Mouse (Mus musculus): ENCODE results near the gene Fbxo8.

The Fbxo8 gene

DNA sequence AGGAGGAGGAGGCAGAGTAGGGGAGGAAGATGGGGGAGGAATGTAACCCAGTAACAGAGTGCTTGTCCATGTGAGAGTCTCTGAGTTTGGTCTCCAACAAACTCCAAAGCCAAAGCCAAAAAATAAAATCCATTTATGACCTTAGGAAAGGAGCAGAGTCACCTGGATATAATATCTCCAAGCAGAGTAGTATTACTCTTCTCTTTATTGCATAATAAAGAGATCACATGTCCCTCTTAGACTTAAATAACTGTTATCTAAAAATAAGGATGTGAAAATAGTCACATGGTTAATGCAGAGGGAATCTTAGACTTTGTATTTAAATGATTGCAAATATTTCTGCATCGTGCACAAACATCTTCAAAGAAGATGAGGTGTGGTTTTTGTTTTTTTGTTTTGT, 63.3 kb downstream of the Fbxo8 start:
- no peak for DNase-seq

DNA sequence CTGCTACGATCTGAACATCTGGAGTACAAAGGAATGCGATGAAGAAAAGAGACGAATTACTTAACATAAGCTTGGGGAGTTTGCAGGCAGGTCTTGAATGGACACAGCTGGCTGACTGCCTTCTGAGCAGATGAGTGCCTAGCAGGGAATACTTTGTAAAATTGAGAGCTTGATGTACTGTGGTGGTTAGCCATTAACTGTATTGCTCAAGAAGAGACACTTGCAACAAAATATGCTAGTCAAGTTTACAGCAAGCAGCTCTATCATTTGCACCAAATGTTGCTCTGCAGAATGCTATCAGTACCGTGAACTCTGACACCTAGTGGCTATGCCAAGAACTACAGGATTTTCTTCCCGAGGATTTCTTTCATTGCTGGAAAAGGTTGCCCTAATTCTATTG, 64.1 kb downstream of the Fbxo8 start:
- DNase-seq: peak; percentile 36

DNA sequence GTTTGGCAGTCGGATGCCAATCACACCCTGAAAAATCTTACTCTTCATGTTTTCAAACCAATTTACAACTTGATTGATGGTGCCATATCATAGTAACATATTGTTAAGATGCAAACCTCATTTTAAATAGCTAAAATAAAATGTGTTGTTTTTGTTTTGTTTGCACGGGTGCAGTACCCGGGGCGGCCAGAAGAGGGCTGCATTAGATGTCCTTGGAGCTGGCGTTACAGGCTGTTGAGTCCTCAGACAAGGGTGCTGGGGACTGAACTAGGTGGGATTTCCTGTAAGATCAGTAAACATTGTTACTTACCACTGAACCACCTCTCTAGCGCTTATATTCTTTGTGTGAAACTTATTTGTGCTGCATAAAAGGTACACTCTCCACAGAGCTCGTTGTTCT, 65.4 kb downstream of the Fbxo8 start:
- DNase-seq: peak; percentile 58

DNA sequence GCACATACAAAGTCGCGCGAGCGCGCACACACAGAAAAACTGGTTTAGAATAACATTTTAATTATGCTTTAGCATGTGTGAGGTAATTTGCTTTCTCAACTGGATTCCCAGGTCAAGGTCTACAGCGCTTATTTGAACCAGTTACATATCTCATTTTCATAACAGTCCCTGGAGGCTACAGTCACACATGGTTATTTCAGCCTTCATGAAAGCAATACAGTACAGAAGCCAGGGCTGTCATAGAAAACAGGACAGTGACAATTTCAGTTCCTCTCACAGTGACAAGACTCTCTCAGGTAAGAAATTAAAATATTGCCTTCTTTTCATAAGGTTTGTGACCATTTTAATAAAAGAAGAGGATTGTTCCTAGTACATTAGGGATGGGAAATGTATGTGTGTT, 66.4 kb downstream of the Fbxo8 start:
- no peak for DNase-seq

DNA sequence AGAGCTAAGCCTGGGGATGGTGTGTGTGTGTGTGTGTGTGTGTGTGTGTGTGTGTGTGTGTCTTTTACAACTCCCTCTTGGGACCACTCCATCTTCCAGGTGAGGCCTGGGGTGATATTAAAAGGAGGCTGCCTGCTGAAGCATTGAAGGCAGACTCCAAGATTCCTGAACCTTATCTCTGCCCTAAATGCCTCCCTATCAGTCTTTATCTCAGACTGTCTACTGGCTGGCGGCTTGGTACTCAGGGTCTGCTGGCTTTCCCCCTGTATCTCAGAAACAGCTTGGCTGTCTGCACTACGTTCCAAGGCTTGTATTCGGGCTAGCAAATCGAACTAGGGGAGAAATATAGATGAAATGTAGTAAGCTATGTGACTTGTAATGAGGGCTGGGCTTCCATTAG, 68.2 kb downstream of the Fbxo8 start:
- no peak for DNase-seq

DNA sequence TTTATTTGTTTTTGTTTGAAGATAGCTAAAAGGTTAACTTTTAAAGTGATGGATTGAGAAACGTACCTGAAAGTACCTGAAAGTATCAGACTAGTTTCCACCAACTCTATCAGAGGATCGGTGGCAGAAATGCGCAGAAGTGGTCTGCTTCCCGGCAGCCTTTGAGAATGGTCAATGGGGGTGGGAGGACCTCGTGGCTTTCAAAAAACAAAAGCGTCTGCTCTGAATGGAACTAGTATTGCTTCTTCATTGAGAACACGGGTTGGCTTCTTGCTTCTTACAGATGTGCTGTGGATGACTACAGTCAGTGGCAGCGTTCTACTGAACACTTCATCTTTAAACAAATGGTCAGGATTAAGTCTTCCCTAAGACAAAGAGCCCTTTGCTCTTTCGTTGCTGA, 68.7 kb downstream of the Fbxo8 start:
- DNase-seq: no peak

DNA sequence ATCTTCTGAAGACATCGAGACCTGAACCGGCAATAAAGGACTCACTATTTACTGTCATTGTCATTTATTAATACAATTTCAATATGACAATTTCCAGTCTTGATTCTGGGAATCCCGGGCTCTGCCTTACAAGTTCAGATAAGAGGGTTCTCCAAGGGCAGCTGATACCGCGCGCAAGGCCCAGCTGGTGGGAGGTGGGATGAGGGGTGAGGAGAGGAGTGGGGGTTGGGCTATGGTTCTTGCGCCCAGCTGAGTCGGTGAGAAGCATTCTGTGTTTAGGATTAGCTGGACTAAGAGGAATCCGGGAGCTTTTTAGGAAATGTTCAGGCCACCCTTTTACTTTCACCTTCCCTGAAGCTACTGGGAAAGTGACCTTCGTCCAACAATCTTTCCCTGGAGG, 69.8 kb downstream of the Fbxo8 start:
- DNase-seq: no peak

DNA sequence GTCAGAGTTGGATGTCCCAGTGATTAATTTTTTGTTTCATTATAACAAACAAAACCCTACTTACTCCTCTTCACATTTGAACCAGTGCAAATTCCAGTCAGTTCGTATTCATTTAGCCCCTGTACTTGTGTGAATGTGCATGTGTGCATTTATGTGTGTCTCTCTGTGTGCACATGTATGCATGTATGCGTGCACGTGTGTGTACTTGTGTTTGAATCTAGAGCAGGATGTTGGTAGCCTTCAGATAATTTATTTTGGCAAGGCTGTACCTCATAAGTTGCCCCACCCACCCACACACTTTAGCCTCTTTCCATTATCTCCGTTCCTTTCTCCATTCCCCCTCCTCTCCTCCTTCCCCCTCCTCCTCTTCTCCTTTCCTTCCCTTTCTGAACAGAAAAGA, 70.2 kb downstream of the Fbxo8 start:
- DNase-seq: no peak

DNA sequence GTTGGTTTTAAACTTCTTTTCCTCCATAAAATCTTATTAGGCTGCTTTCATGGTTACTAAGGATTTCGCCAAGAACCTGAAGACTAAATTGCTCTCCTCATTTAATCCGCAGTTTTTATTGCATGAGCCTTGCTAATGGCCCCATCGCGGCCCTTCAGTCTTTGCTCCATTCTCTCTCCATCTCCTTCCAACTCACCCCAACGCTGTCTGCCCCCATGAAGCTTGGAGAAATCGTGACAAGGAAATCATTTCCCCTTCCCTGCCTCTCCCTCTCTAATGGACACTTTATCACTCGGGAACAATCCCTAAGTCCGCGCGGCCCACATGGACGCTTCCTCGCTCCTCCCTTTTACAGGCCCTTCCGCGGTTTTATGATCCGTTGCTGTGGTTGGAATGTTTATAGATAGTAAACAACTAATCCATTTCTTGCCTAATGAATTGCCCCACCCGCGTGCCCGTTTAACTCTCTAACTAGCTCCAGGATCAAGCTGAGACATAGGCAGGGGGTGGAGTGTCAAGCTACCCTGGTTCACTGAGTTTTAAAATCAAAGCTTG, 71.7 kb downstream of the Fbxo8 start:
- DNase-seq: no peak

DNA sequence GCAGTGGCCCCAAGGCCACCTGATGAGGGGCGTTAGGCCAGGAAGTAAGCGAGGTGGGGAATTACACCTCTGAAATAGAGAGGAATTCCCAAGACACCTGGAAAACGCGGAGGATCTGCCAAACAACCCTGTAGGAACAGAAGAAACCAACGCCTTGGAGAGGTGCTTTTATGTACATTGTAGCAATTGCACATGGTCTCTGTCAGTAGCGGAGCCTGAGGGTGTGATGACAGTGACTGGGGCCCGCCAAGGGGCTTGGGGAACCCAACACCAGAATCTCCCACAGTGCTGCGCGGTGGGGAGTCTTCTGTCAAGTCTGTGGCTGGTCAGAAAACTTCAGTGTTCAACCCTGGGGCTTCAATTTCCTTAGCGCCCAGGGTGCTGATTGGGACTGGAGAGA, 72.5 kb downstream of the Fbxo8 start:
- DNase-seq: no peak

DNA sequence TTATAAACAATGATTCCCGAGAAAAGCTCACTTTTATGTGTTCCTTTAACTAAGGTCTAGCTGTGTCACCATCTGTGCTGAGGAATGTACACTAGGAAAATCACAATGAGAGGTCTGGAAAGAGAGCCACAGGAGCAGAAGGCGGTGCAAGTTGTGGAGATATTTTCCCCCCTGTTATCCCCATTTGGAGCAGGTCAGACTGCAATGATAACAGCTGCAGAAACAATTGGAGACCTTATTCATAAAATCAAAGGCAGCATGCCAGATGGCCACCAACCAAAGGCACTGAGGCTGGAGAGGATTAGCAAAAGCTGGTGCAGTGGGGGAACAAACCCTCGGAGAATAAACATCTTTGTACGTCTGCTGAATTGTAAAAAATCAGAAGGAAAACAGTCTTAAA, 78.3 kb downstream of the Fbxo8 start:
- DNase-seq: no peak

DNA sequence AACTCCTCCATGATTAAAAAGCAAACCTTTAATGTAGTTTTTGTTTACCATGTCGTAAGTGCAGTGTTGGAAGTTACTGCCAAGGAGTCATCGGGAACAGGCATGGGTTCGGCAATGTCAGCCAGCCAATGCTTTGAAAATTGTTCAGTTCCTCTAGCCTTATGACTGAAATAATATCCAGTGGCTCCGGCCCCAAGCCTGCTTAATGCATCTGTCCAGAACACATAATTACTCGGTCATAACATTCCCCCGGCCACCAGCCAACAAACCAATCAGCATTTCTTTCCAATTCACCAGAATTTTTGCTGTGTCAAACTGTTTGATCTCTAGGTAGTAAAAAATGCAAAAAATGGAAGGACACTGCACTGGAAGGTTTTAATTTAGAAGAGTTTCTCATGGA, 88.4 kb downstream of the Fbxo8 start:
- DNase-seq: no peak

Measured in kidney, adult 18-20 months (tissue).